Mouse (Mus musculus): ENCODE data around the gene Cbfb. TPM values are rescaled to one million over a fixed set of nuclear protein-coding genes. Genes with fewer than 3 reads are reported as not detected.

Cbfb gene
- polyA plus RNA-seq, 1 experiment from 2014 or later = 96.5 TPM

- no peak for ATAC-seq (ENCODE audit: low FRiP score, low TSS enrichment)
- H3K27me3 ChIP-seq (ENCODE audit: control insufficient read depth, insufficient read depth, low read length) = no peaks in the 10 kb centered on the region
- no peaks in the 10 kb centered on the region for H3K36me3 ChIP-seq (ENCODE audit: control insufficient read depth, insufficient read depth, low read length)
- H3K4me2 ChIP-seq (replicated peaks; ENCODE audit: low read depth, low read length) = no peak overlapping the region
- H3K4me3 ChIP-seq (ENCODE audit: low read length) = no peak overlapping the region
- no peak overlapping the region for H3K27ac ChIP-seq (ENCODE audit: low read depth, low read length)
- H3K4me1 ChIP-seq (ENCODE audit: control insufficient read depth, insufficient read depth, low read length) = peaks cover 7% of the 10 kb centered on the region; the same call in 1 of the 2 replicates
- no peaks in the 10 kb centered on the region for H3K9me3 ChIP-seq (ENCODE audit: control insufficient read depth, low read length)
- WGBS = 85% methylated on average over 6 of the region's 6 CpGs
- H3K9ac ChIP-seq (ENCODE audit: low read depth, low read length) = no peak overlapping the region
Measured at GRCm38 (mm10) chr8:105155091-105155745, 15.3 kb upstream of the Cbfb start.

- H3K27me3 ChIP-seq (ENCODE audit: control insufficient read depth, insufficient read depth, low read length) = no peaks in the 10 kb centered on the region
- H3K4me2 ChIP-seq (replicated peaks; ENCODE audit: low read depth, low read length) = no peak overlapping the region
- peaks cover 6% of the 10 kb centered on the region; the same call in 1 of the 2 replicates for H3K4me1 ChIP-seq (ENCODE audit: control insufficient read depth, insufficient read depth, low read length)
- H3K27ac ChIP-seq (ENCODE audit: low read depth, low read length) = no peak overlapping the region
- H3K4me3 ChIP-seq (ENCODE audit: low read length) = no peak overlapping the region
- no peak overlapping the region for H3K9ac ChIP-seq (ENCODE audit: low read depth, low read length)
- peak; percentile 7; the same call in 1 of the 2 replicates for ATAC-seq (ENCODE audit: low FRiP score, low TSS enrichment)
- H3K9me3 ChIP-seq (ENCODE audit: control insufficient read depth, low read length) = no peaks in the 10 kb centered on the region
- WGBS = 59% methylated on average over 10 of the region's 10 CpGs
- H3K36me3 ChIP-seq (ENCODE audit: control insufficient read depth, insufficient read depth, low read length) = no peaks in the 10 kb centered on the region
Measured at GRCm38 (mm10) chr8:105157555-105157954, 12.9 kb upstream of the Cbfb start.

GRCm38 (mm10) chr8:105158084-105158483, 12.4 kb upstream of the Cbfb start:
- no peak overlapping the region for H3K4me3 ChIP-seq (ENCODE audit: low read length)
- H3K9me3 ChIP-seq (ENCODE audit: control insufficient read depth, low read length) = no peaks in the 10 kb centered on the region
- WGBS = 78% methylated on average over 3 of the region's 3 CpGs
- no peak overlapping the region for H3K27ac ChIP-seq (ENCODE audit: low read depth, low read length)
- 0 out of 2 replicates have a peak, but pooled peaks cover under 1% of the 10 kb centered on the region for H3K4me1 ChIP-seq (ENCODE audit: control insufficient read depth, insufficient read depth, low read length)
- H3K4me2 ChIP-seq (replicated peaks; ENCODE audit: low read depth, low read length) = no peak overlapping the region
- no peak overlapping the region for H3K9ac ChIP-seq (ENCODE audit: low read depth, low read length)
- no peaks in the 10 kb centered on the region for H3K36me3 ChIP-seq (ENCODE audit: control insufficient read depth, insufficient read depth, low read length)
- ATAC-seq (ENCODE audit: low FRiP score, low TSS enrichment) = no peak
- H3K27me3 ChIP-seq (ENCODE audit: control insufficient read depth, insufficient read depth, low read length) = no peaks in the 10 kb centered on the region

GRCm38 (mm10) chr8:105161121-105161652, 9.3 kb upstream of the Cbfb start:
- H3K9me3 ChIP-seq (ENCODE audit: control insufficient read depth, low read length) = no peaks in the 10 kb centered on the region
- no peak for ATAC-seq (ENCODE audit: low FRiP score, low TSS enrichment)
- H3K4me1 ChIP-seq (ENCODE audit: control insufficient read depth, insufficient read depth, low read length) = peaks cover 11% of the 10 kb centered on the region
- no peak overlapping the region for H3K4me3 ChIP-seq (ENCODE audit: low read length)
- H3K36me3 ChIP-seq (ENCODE audit: control insufficient read depth, insufficient read depth, low read length) = no peaks in the 10 kb centered on the region
- H3K4me2 ChIP-seq (replicated peaks; ENCODE audit: low read depth, low read length) = no peak overlapping the region
- no peaks in the 10 kb centered on the region for H3K27me3 ChIP-seq (ENCODE audit: control insufficient read depth, insufficient read depth, low read length)
- WGBS = 35% methylated on average over 3 of the region's 3 CpGs
- no peak overlapping the region for H3K27ac ChIP-seq (ENCODE audit: low read depth, low read length)
- H3K9ac ChIP-seq (ENCODE audit: low read depth, low read length) = no peak overlapping the region

- peak overlapping the region; percentile 32; the same call in 1 of the 2 replicates for H3K27ac ChIP-seq (ENCODE audit: low read depth, low read length)
- no peak overlapping the region for H3K4me3 ChIP-seq (ENCODE audit: low read length)
Measured at GRCm38 (mm10) chr8:105164272-105164902, 6.1 kb upstream of the Cbfb start.

GRCm38 (mm10) chr8:105165191-105165590, 5.3 kb upstream of the Cbfb start:
- Histone ChIP-seq H3K4me2 (replicated peaks; ENCODE audit: low read depth, low read length) (no peak overlapping the region), H3K4me3 (ENCODE audit: low read length) (no peak overlapping the region), H3K27ac (ENCODE audit: low read depth, low read length) (no peak overlapping the region), H3K9ac (ENCODE audit: low read depth, low read length) (no peak overlapping the region), H3K27me3 (ENCODE audit: control insufficient read depth, insufficient read depth, low read length) (no peaks in the 10 kb centered on the region), H3K9me3 (ENCODE audit: control insufficient read depth, low read length) (no peaks in the 10 kb centered on the region), H3K4me1 (ENCODE audit: control insufficient read depth, insufficient read depth, low read length) (peaks cover 13% of the 10 kb centered on the region), H3K36me3 (ENCODE audit: control insufficient read depth, insufficient read depth, low read length) (no peaks in the 10 kb centered on the region)
- ATAC-seq (ENCODE audit: low FRiP score, low TSS enrichment) = peak; percentile 37; the same call in 1 of the 2 replicates
- 40% methylated on average over 2 of the region's 2 CpGs for WGBS

More at GRCm38 (mm10) chr8:105164272-105164902, 6.1 kb upstream of the Cbfb start:
- H3K27me3 ChIP-seq (ENCODE audit: control insufficient read depth, insufficient read depth, low read length) = no peaks in the 10 kb centered on the region
- 13% methylated on average over 6 of the region's 6 CpGs for WGBS
- H3K4me1 ChIP-seq (ENCODE audit: control insufficient read depth, insufficient read depth, low read length) = peaks cover 11% of the 10 kb centered on the region
- peak; percentile 26; the same call in 1 of the 2 replicates for ATAC-seq (ENCODE audit: low FRiP score, low TSS enrichment)
- no peaks in the 10 kb centered on the region for H3K9me3 ChIP-seq (ENCODE audit: control insufficient read depth, low read length)
- H3K36me3 ChIP-seq (ENCODE audit: control insufficient read depth, insufficient read depth, low read length) = no peaks in the 10 kb centered on the region
- H3K4me2 ChIP-seq (replicated peaks; ENCODE audit: low read depth, low read length) = no peak overlapping the region
- no peak overlapping the region for H3K9ac ChIP-seq (ENCODE audit: low read depth, low read length)

- WGBS = 84% methylated on average over 2 of the region's 2 CpGs
- no peak overlapping the region for H3K4me3 ChIP-seq (ENCODE audit: low read length)
- H3K36me3 ChIP-seq (ENCODE audit: control insufficient read depth, insufficient read depth, low read length) = no peaks in the 10 kb centered on the region
- H3K4me2 ChIP-seq (replicated peaks; ENCODE audit: low read depth, low read length) = no peak overlapping the region
- peaks cover 16% of the 10 kb centered on the region for H3K4me1 ChIP-seq (ENCODE audit: control insufficient read depth, insufficient read depth, low read length)
- H3K27me3 ChIP-seq (ENCODE audit: control insufficient read depth, insufficient read depth, low read length) = no peaks in the 10 kb centered on the region
- ATAC-seq (ENCODE audit: low FRiP score, low TSS enrichment) = no peak
- no peak overlapping the region for H3K27ac ChIP-seq (ENCODE audit: low read depth, low read length)
- H3K9ac ChIP-seq (ENCODE audit: low read depth, low read length) = no peak overlapping the region
- no peaks in the 10 kb centered on the region for H3K9me3 ChIP-seq (ENCODE audit: control insufficient read depth, low read length)
Measured at GRCm38 (mm10) chr8:105167116-105167515, 3.4 kb upstream of the Cbfb start.

GRCm38 (mm10) chr8:105169582-105169981, 892 bp upstream of the Cbfb start:
- peaks cover 20% of the 10 kb centered on the region; the same call in 1 of the 2 replicates for H3K4me1 ChIP-seq (ENCODE audit: control insufficient read depth, insufficient read depth, low read length)
- no peak overlapping the region; the same call in 1 of the 2 replicates for H3K4me3 ChIP-seq (ENCODE audit: low read length)
- no peak overlapping the region for H3K27ac ChIP-seq (ENCODE audit: low read depth, low read length)
- no peak for ATAC-seq (ENCODE audit: low FRiP score, low TSS enrichment)
- H3K9ac ChIP-seq (ENCODE audit: low read depth, low read length) = peak overlapping the region; percentile 99; the same call in 1 of the 2 replicates
- peaks cover 5% of the 10 kb centered on the region; the same call in 1 of the 2 replicates for H3K36me3 ChIP-seq (ENCODE audit: control insufficient read depth, insufficient read depth, low read length)
- no peaks in the 10 kb centered on the region for H3K9me3 ChIP-seq (ENCODE audit: control insufficient read depth, low read length)
- peak overlapping the region; percentile 48 for H3K4me2 ChIP-seq (replicated peaks; ENCODE audit: low read depth, low read length)
- WGBS = 35% methylated on average over 3 of the region's 3 CpGs
- no peaks in the 10 kb centered on the region for H3K27me3 ChIP-seq (ENCODE audit: control insufficient read depth, insufficient read depth, low read length)

- Histone ChIP-seq H3K4me3 (ENCODE audit: low read length) (peak overlapping the region; percentile 93), H3K36me3 (ENCODE audit: control insufficient read depth, insufficient read depth, low read length) (peaks cover 6% of the 10 kb centered on the region; the same call in 1 of the 2 replicates), H3K27ac (ENCODE audit: low read depth, low read length) (peak overlapping the region; percentile 99), H3K9me3 (ENCODE audit: control insufficient read depth, low read length) (no peaks in the 10 kb centered on the region), H3K9ac (ENCODE audit: low read depth, low read length) (peak overlapping the region; percentile 99), H3K4me2 (replicated peaks; ENCODE audit: low read depth, low read length) (peak overlapping the region; percentile 48), H3K27me3 (ENCODE audit: control insufficient read depth, insufficient read depth, low read length) (no peaks in the 10 kb centered on the region), H3K4me1 (ENCODE audit: control insufficient read depth, insufficient read depth, low read length) (peaks cover 16% of the 10 kb centered on the region; the same call in 1 of the 2 replicates)
- no peak; the same call in 1 of the 2 replicates for ATAC-seq (ENCODE audit: low FRiP score, low TSS enrichment)
- WGBS = 3% methylated on average over 5 of the region's 5 CpGs
Measured at GRCm38 (mm10) chr8:105170041-105170380, 463 bp upstream of the Cbfb start.

All from kidney, embryonic 14.5 days (tissue).